13 mouse cellular contexts compared by ENCODE assay signal in the genomic region with DNA sequence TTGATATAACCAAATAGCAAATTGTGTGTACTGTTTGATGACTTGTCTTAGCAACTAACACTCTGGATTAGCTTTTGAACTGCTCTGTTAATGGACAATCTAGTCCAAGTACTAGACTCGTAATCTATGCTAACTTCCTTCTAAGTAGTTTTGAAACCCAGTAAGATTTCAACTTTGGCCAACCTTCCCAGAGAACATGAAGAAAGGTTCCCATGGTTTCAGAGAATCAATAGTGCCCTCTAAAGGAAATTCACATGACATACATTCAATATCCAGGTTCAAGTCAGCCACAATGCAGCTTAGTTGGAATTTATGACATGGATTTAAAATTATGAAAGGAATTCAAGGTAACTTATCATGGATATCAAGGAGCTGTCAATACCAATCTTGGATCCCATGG.
DNase-seq lines count a peak whose midpoint lies in the region; ATAC-seq and TF ChIP-seq lines count a peak whose summit lies in the region.
"Had no signal": no experiment of that assay in that cellular context is flagged by ENCODE, and none has a peak within 500 bp of the region (broad histone marks: within the 10 kb centered on the region; RNA-seq: fewer than 3 reads in every experiment).

No protein-coding gene starts in this region.

- ATAC-seq in embryonic facial prominence, embryonic 11.5 days (replicated peaks; ENCODE audit: insufficient number of reproducible peaks, low FRiP score, low TSS enrichment, low read depth), result no peak
- no peak for ATAC-seq in kidney, postnatal 0 days (replicated peaks; ENCODE audit: low FRiP score, low read depth)
- ATAC-seq: forebrain, embryonic 15.5 days had no signal

- no peak overlapping the region for H3K27ac ChIP-seq in embryonic facial prominence, embryonic 11.5 days (replicated peaks; ENCODE audit: low read depth, low read length)
- no peak overlapping the region for H3K27ac ChIP-seq in embryonic facial prominence, embryonic 10.5 days (replicated peaks)
- H3K27ac ChIP-seq in kidney, postnatal 0 days, result no peak overlapping the region
- H3K27ac ChIP-seq: forebrain, embryonic 15.5 days; heart, embryonic 10.5 days; liver, embryonic 14.5 days; midbrain, embryonic 10.5 days had no signal

- no peaks in the 10 kb centered on the region for H3K27me3 ChIP-seq in embryonic facial prominence, embryonic 11.5 days (ENCODE audit: control insufficient read depth, insufficient read depth, low read length)
- H3K27me3 ChIP-seq in embryonic facial prominence, embryonic 10.5 days (replicated peaks; ENCODE audit: low read depth, poor library complexity, severe bottlenecking), result no peaks in the 10 kb centered on the region
- no peaks in the 10 kb centered on the region for H3K27me3 ChIP-seq in kidney, postnatal 0 days (ENCODE audit: insufficient read depth, low read length)
- H3K27me3 ChIP-seq: forebrain, embryonic 15.5 days had no signal

- H3K36me3 ChIP-seq in embryonic facial prominence, embryonic 11.5 days (replicated peaks; ENCODE audit: control insufficient read depth, insufficient read depth, low read depth, low read length), result no peaks in the 10 kb centered on the region
- H3K36me3 ChIP-seq in embryonic facial prominence, embryonic 10.5 days (replicated peaks), result no peaks in the 10 kb centered on the region
- no peaks in the 10 kb centered on the region for H3K36me3 ChIP-seq in kidney, postnatal 0 days (ENCODE audit: insufficient read depth, low read length)
- H3K36me3 ChIP-seq: forebrain, embryonic 15.5 days; heart, embryonic 10.5 days; midbrain, embryonic 10.5 days had no signal

- DNase-seq in embryonic facial prominence, embryonic 11.5 days (ENCODE audit: low spot score), result peak; percentile 63
- DNase-seq in embryonic facial prominence, embryonic 10.5 days (ENCODE audit: low spot score), result no peak
- peak; percentile 76 for DNase-seq in kidney, postnatal 0 days (ENCODE audit: low spot score)
- no peak for DNase-seq in kidney, postnatal 4 days
- DNase-seq in A20 (ENCODE audit: low read depth, low spot score), result peak; percentile 43
- peak; percentile 14 for DNase-seq in fibroblast of lung, adult 2 months (ENCODE audit: low read depth)
- DNase-seq in right cerebral cortex, adult 2 months (ENCODE audit: low spot score in 2 of 2), result no peak
- DNase-seq in left cerebral cortex, adult 11 months (ENCODE audit: low spot score), result no peak
- DNase-seq: cerebellum, postnatal 25 days had no signal

- no peak overlapping the region for H3K4me2 ChIP-seq in embryonic facial prominence, embryonic 11.5 days (ENCODE audit: low read depth, low read length)
- no peak overlapping the region for H3K4me2 ChIP-seq in kidney, postnatal 0 days (ENCODE audit: low read length)
- H3K4me2 ChIP-seq: forebrain, embryonic 15.5 days had no signal

- peak; percentile 73 for TF ChIP-seq CTCF in kidney, postnatal 0 days (IDR thresholded peaks at IDR 0.05; ENCODE audit: low read depth)

- WGBS in embryonic facial prominence, embryonic 11.5 days, result 36% methylated on average over 1 of the region's 1 CpGs
- 45% methylated on average over 1 of the region's 1 CpGs for WGBS in embryonic facial prominence, embryonic 10.5 days
- WGBS in kidney, postnatal 0 days, result 17% methylated on average over 1 of the region's 1 CpGs

- no peaks in the 10 kb centered on the region for H3K4me1 ChIP-seq in embryonic facial prominence, embryonic 11.5 days (ENCODE audit: control insufficient read depth, insufficient read depth, low read length)
- H3K4me1 ChIP-seq in embryonic facial prominence, embryonic 10.5 days, result no peaks in the 10 kb centered on the region
- no peaks in the 10 kb centered on the region for H3K4me1 ChIP-seq in kidney, postnatal 0 days (replicated peaks; ENCODE audit: insufficient read depth, low read length)
- H3K4me1 ChIP-seq: forebrain, embryonic 15.5 days; midbrain, embryonic 10.5 days had no signal

- no peak overlapping the region for H3K4me3 ChIP-seq in embryonic facial prominence, embryonic 11.5 days (ENCODE audit: low read depth, low read length)
- H3K4me3 ChIP-seq in embryonic facial prominence, embryonic 10.5 days, result no peak overlapping the region
- no peak overlapping the region for H3K4me3 ChIP-seq in kidney, postnatal 0 days (replicated peaks; ENCODE audit: low read depth, low read length)
- H3K4me3 ChIP-seq: forebrain, embryonic 15.5 days; heart, embryonic 10.5 days; midbrain, embryonic 10.5 days had no signal

- no peak overlapping the region for H3K9ac ChIP-seq in embryonic facial prominence, embryonic 11.5 days (replicated peaks; ENCODE audit: low read length)
- H3K9ac ChIP-seq in kidney, postnatal 0 days (ENCODE audit: low read depth, low read length), result no peak overlapping the region
- H3K9ac ChIP-seq: forebrain, embryonic 15.5 days; liver, embryonic 14.5 days had no signal

- H3K9me3 ChIP-seq in embryonic facial prominence, embryonic 11.5 days (replicated peaks; ENCODE audit: control insufficient read depth, low read length), result no peaks in the 10 kb centered on the region
- no peaks in the 10 kb centered on the region for H3K9me3 ChIP-seq in embryonic facial prominence, embryonic 10.5 days
- H3K9me3 ChIP-seq in kidney, postnatal 0 days (replicated peaks; ENCODE audit: low read length), result no peaks in the 10 kb centered on the region
- H3K9me3 ChIP-seq: forebrain, embryonic 15.5 days; heart, embryonic 10.5 days; midbrain, embryonic 10.5 days had no signal

Comparison
In these comparisons a context has a peak if more than half of its experiments do, and no peak if none do; other contexts are left out.
1. DNase-seq: peak in embryonic facial prominence, embryonic 11.5 days (single experiment), kidney, postnatal 0 days (single experiment), A20 (single experiment) and fibroblast of lung, adult 2 months (single experiment); none in embryonic facial prominence, embryonic 10.5 days (single experiment), kidney, postnatal 4 days (0 of 2), right cerebral cortex, adult 2 months (0 of 2) and left cerebral cortex, adult 11 months (single experiment).